Mouse (Mus musculus) CH12.LX (cell line): ENCODE data around the gene Krt87.

Experiments used
- CTCF ChIP-seq, 2 experiments: IDR thresholded peaks in 1 of 2; conservative IDR thresholded peaks in 1 of 2; 2 replicates each; pipeline ENCODE4 v1.5.1; 2011 to 2012; ENCODE audit warnings: low read depth in 2 of 2, low read length in 2 of 2, improper control_type of control experiment in 1 of 2, inconsistent platforms in 1 of 2, mild to moderate bottlenecking in 1 of 2, moderate library complexity in 1 of 2
- MXI1 ChIP-seq: IDR thresholded peaks from 2 replicates; pipeline ENCODE4 v1.6.1; 2011; ENCODE audit warnings: mild to moderate bottlenecking, low read depth, low read length, improper control_type of control experiment
- PAX5 ChIP-seq: IDR thresholded peaks from 2 replicates; pipeline ENCODE4 v1.6.1; 2012; ENCODE audit warnings: low read length, inconsistent platforms, mixed read lengths
- POLR2A ChIP-seq: IDR thresholded peaks from 2 replicates; pipeline ENCODE4 v1.6.1; 2011; ENCODE audit warnings: low read depth, mild to moderate bottlenecking, improper control_type of control experiment, low read length
- TBP ChIP-seq: conservative IDR thresholded peaks from 2 replicates; pipeline ENCODE4 v1.6.1; 2011; ENCODE audit warnings: low read depth, low read length, improper control_type of control experiment
- USF2 ChIP-seq: conservative IDR thresholded peaks from 2 replicates; pipeline ENCODE4 v1.6.1; 2011; ENCODE audit warnings: low read depth, low read length, improper control_type of control experiment

DNA sequence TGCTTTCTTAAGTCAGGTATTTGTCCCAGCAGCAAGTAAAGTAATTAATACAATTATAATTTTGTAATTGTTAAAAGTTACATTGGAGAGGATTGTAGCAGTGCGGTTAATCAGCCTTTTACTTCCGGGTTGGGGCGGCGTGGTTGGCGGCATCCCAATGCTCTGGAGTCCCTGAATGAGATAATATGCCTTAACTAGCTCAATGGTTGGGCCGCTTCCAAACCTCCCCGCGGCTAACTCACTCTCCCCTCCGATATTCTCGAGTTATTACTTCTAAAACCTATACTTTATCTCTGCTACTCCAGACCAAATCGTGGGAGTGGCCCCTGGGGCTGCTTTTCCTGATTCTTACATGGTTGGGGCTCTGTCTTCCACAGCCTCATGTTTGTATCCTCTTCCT lies 8.0 kb upstream of the Krt87 start:
- TF ChIP-seq USF2 (no peak), PAX5 (no peak), CTCF (conservative IDR thresholded peaks at IDR 0.05 in 1 of 2, IDR thresholded peaks at IDR 0.05 in 1 of 2; ENCODE audit: low read depth in 2 of 2, low read length in 2 of 2) (no peak), TBP (no peak), MXI1 (no peak), POLR2A (no peak)
